Mouse (Mus musculus): Measurements from ENCODE around the gene Prex1.

The Prex1 gene

DNA sequence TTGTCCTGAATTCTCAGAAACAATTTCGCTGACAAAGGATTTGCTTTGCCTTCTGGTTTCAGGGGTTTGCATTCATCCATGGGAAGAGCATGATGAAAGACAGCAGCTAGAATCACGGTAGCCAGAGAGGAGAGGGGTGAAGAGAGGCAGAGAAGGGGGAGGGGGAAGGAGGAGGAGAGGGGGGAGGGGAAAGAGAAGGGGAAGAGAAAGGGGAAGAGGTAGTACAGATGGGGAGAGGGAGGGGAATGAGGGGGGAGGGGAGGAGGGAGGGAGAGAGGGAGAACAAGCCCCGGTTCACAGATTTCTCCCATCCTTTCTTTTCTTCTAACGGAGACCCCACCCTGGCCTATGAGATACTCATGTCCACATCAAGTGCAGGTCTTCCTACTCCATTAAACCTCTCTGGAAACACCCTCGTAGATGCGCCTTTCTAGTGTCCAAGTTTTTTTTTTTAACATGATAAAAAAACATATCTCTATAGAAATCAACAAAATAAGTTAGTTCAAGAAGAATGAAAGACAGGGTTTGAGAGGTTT is 196.7 kb downstream of the Prex1 start:
- DNase-seq (ENCODE audit: low read depth) = no peak
